ENCODE assay signal across 8 mouse cellular contexts in the genomic region with DNA sequence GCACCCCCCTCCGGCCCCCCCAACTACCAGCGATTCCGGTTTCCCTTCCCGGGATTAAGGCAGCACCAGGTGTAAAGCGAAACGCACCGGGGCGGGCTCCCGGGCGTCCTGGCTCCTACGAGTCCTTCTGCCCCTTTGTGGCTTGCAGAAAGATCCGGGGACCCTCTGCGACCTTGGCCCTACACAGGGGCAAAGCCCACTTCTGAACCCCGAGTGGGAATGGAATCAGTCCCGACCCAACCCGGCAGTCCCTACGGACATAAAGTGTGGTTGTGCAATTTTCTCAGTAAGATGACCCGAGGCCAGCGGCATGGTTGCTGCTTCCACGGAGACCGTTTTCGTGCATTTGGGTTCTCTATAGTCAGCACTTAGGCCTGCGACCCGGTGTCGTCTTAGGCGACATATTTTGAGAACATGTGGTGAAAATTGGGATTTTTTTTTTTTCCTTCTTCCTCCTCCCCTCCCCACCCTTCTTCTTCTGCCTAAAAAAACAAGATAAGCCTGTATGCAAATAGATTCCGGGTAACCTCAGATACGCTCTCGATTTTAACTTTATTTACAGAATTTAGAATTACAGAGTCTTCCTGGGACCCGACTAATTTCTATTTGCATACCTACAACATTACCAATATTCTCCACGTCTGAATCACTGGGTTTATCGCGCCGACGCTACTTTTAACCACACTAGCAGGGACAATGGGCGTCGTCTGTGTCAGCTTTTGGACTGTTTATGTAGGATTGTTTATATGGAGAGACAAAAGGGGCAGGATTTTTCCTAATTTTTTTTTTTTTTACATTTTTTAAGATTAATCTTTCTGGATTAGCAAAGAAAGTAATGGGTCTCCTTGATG. TPM values are rescaled to one million over a fixed set of nuclear protein-coding genes. Genes with fewer than 3 reads are reported as not detected.
DNase-seq lines count a peak whose midpoint lies in the region; ATAC-seq and TF ChIP-seq lines count a peak whose summit lies in the region.

No protein-coding gene starts in this region.

- no peaks in the 10 kb centered on the region for H3K9me3 ChIP-seq in forebrain, embryonic 10.5 days
- H3K9me3 ChIP-seq in limb, embryonic 10.5 days (replicated peaks): no peaks in the 10 kb centered on the region
- no peaks in the 10 kb centered on the region for H3K9me3 ChIP-seq in midbrain, embryonic 12.5 days
- H3K9me3 ChIP-seq in stomach, postnatal 0 days (ENCODE audit: control insufficient read depth, low read length): no peaks in the 10 kb centered on the region

- H3K4me2 ChIP-seq in midbrain, embryonic 12.5 days (replicated peaks): peak overlapping the region; percentile 53
- H3K4me2 ChIP-seq in stomach, postnatal 0 days (replicated peaks; ENCODE audit: low read depth): peak overlapping the region; percentile 66

- DNase-seq in A20 (ENCODE audit: low read depth, low spot score): peak; percentile 86
- DNase-seq in forebrain, embryonic 10.5 days (ENCODE audit: extremely low spot score, low spot score): peak; percentile 49
- peak; percentile 44 for DNase-seq in heart, postnatal 25 days (ENCODE audit: low spot score)
- peak; percentile 66 for DNase-seq in limb, embryonic 10.5 days (ENCODE audit: low spot score)
- DNase-seq in stomach, postnatal 0 days (ENCODE audit: low spot score): peak; percentile 68
- DNase-seq in left cerebral cortex, postnatal 14 days (ENCODE audit: low spot score in 2 of 2): no peak

- peak; percentile 11 for ATAC-seq in activated CD4-positive, CD25-positive, alpha-beta regulatory T cell, adult 4 months
- ATAC-seq in midbrain, embryonic 12.5 days (ENCODE audit: low FRiP score, low read depth): peak; percentile 49; the same call in 1 of the 2 replicates
- 0 out of 2 replicates have a peak, but pooled peaks have one; percentile 13 for ATAC-seq in stomach, postnatal 0 days (ENCODE audit: low FRiP score, low TSS enrichment)

- TF ChIP-seq EP300 in stomach, postnatal 0 days (optimal IDR thresholded peaks at IDR 0.05): no peak

- H3K27ac ChIP-seq in forebrain, embryonic 10.5 days: peak overlapping the region; percentile 80
- H3K27ac ChIP-seq in limb, embryonic 10.5 days: peak overlapping the region; percentile 85
- no peak overlapping the region for H3K27ac ChIP-seq in midbrain, embryonic 12.5 days (replicated peaks)
- peak overlapping the region; percentile 82 for H3K27ac ChIP-seq in stomach, postnatal 0 days (replicated peaks)

- H3K4me3 ChIP-seq in forebrain, embryonic 10.5 days: peak overlapping the region; percentile 48
- H3K4me3 ChIP-seq in limb, embryonic 10.5 days: peak overlapping the region; percentile 55
- H3K4me3 ChIP-seq in midbrain, embryonic 12.5 days: peak overlapping the region; percentile 31
- H3K4me3 ChIP-seq in stomach, postnatal 0 days (ENCODE audit: low read depth, low read length): peak overlapping the region; percentile 38

- peaks cover 42% of the 10 kb centered on the region for H3K4me1 ChIP-seq in forebrain, embryonic 10.5 days
- H3K4me1 ChIP-seq in limb, embryonic 10.5 days: peaks cover 38% of the 10 kb centered on the region
- peaks cover 21% of the 10 kb centered on the region for H3K4me1 ChIP-seq in midbrain, embryonic 12.5 days
- H3K4me1 ChIP-seq in stomach, postnatal 0 days (replicated peaks; ENCODE audit: control insufficient read depth, insufficient read depth): no peaks in the 10 kb centered on the region

- no peaks in the 10 kb centered on the region for H3K36me3 ChIP-seq in forebrain, embryonic 10.5 days (replicated peaks)
- no peaks in the 10 kb centered on the region for H3K36me3 ChIP-seq in limb, embryonic 10.5 days
- H3K36me3 ChIP-seq in midbrain, embryonic 12.5 days: no peaks in the 10 kb centered on the region
- H3K36me3 ChIP-seq in stomach, postnatal 0 days (ENCODE audit: control insufficient read depth, insufficient read depth, low read length): no peaks in the 10 kb centered on the region

- intact Hi-C loops in heart, postnatal 25 days (cut with DNase I): loop anchor here (2.0 kb wide), 1 partner anchor 65 kb away; no protein-coding TSS in a partner anchor
- intact Hi-C loops in left cerebral cortex, postnatal 14 days (cut with DNase I): no loop called here

- peaks cover 32% of the 10 kb centered on the region for H3K27me3 ChIP-seq in forebrain, embryonic 10.5 days (ENCODE audit: poor library complexity, severe bottlenecking)
- H3K27me3 ChIP-seq in limb, embryonic 10.5 days (ENCODE audit: low read depth, poor library complexity, severe bottlenecking): peaks cover 6% of the 10 kb centered on the region; the same call in 1 of the 2 replicates
- peaks cover 7% of the 10 kb centered on the region; the same call in 1 of the 2 replicates for H3K27me3 ChIP-seq in midbrain, embryonic 12.5 days
- no peaks in the 10 kb centered on the region for H3K27me3 ChIP-seq in stomach, postnatal 0 days (ENCODE audit: control insufficient read depth, insufficient read depth, low read length)

- 1% methylated on average over 37 of the region's 37 CpGs for WGBS in forebrain, embryonic 10.5 days
- WGBS in limb, embryonic 10.5 days: 2% methylated on average over 37 of the region's 37 CpGs
- WGBS in midbrain, embryonic 12.5 days: 1% methylated on average over 37 of the region's 37 CpGs
- 5% methylated on average over 37 of the region's 37 CpGs for WGBS in stomach, postnatal 0 days

- H3K9ac ChIP-seq in midbrain, embryonic 12.5 days (replicated peaks): no peak overlapping the region
- H3K9ac ChIP-seq in stomach, postnatal 0 days (ENCODE audit: low read length): peak overlapping the region; percentile 59; the same call in 1 of the 2 replicates

- no peak for TF ChIP-seq CTCF in stomach, postnatal 0 days (IDR thresholded peaks at IDR 0.05; ENCODE audit: low read depth)

RNA-seq across cellular contexts. Expression of a gene that starts 5.7 kb away (rescaled TPM):
- polyA plus RNA-seq in activated CD4-positive, CD25-positive, alpha-beta regulatory T cell, adult 4 months (2017; shearing (Covaris generic)): 10 to 100 TPM in 1 of 2 experiments, 1 to 10 TPM in 1; 9.1 to 10.4 TPM
- 3.4 and 4.1 TPM in 2 replicates for polyA plus RNA-seq in forebrain, embryonic 10.5 days (2016; fragmentation: Nextera tagmentation; extraction: Ambion mirVana)
- 10 to 100 TPM in 1 of 2 experiments, 1 to 10 TPM in 1; 9.6 to 13.0 TPM for total RNA-seq in heart, postnatal 25 days (2021)
- polyA plus RNA-seq in limb, embryonic 10.5 days (2016; fragmentation: Nextera tagmentation; extraction: Ambion mirVana): 3.9 and 4.1 TPM in 2 replicates
- polyA plus RNA-seq in midbrain, embryonic 12.5 days (2016; fragmentation: Nextera tagmentation; extraction: Ambion mirVana): 3.0 and 3.5 TPM in 2 replicates
- polyA plus RNA-seq in stomach, postnatal 0 days (2015; fragmentation: Nextera tagmentation; extraction: Ambion mirVana): 1.5 and 1.7 TPM in 2 replicates
- 1 to 10 TPM; 3.3 to 3.7 TPM for total RNA-seq in left cerebral cortex, postnatal 14 days (2021)

Comparison
In these comparisons a context has a peak if more than half of its experiments do, and no peak if none do; other contexts are left out.
1. DNase-seq: peak in A20 (single experiment), forebrain, embryonic 10.5 days (single experiment), heart, postnatal 25 days (single experiment), limb, embryonic 10.5 days (single experiment) and stomach, postnatal 0 days (single experiment); none in left cerebral cortex, postnatal 14 days (0 of 2).
2. Peak in every context shown above with its lines, with median percentiles within 50 percentile points of each other: ATAC-seq and H3K4me3 ChIP-seq.